Mouse (Mus musculus) olfactory bulb, adult 2 months (tissue): ENCODE measurements around the gene Capn15.

Experiments used
- CTCF ChIP-seq: fragments of 200-500 bp; IDR thresholded peaks from 2 replicates; pipeline ENCODE4 v1.5.1; 2012; ENCODE audit warnings: low read depth, mild to moderate bottlenecking, low read length, moderate library complexity; ENCODE audit not compliant: insufficient read depth
- POLR2A ChIP-seq: fragments of 200-500 bp; IDR thresholded peaks from 2 replicates; pipeline ENCODE4 v1.6.1; 2012; ENCODE audit warnings: mild to moderate bottlenecking, low read depth, low read length, moderate library complexity; ENCODE audit not compliant: insufficient read depth

GRCm38 (mm10) chr17:26011841-26012460 lies 26.4 kb upstream of the Capn15 start:
- TF ChIP-seq CTCF (peak; percentile 68), POLR2A (no peak)
